Comparison of ENCODE assay signal across 8 mouse cellular contexts in the genomic region with DNA sequence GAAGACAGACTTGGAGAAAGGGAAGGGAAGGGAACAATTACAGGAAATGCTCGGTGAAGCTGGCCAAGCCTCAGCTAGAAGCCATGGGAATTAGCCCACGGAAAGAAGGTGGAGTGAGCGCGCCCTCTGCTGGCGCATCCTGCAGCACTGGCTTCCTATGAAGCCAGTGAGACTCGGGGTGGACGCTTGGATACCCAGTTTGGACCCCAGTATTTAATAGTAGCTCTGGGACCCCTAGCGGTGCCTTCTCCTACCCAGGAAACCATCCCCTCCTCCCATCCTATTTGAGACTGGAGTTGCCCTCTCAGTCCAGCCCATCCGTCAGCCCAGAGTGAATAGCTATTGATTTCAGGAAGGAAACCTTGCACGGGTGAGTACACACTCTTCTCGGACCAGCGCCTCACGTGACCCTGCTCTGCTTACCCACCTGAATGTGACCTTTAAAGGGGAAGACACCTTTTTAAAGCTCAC. TPM values are rescaled to one million over a fixed set of nuclear protein-coding genes. Genes with fewer than 3 reads are reported as not detected.
DNase-seq lines count a peak whose midpoint lies in the region; ATAC-seq lines count a peak whose summit lies in the region.

A gene (plus strand): TSS at position 278 of the 471 bp plus-strand sequence.

- no peak within 1 kb of the TSS for H3K9ac ChIP-seq in intestine, embryonic 15.5 days

- peak within 1 kb of the TSS; percentile 53 for H3K4me2 ChIP-seq in intestine, embryonic 15.5 days (replicated peaks)

- 0 out of 2 replicates have a peak within 1 kb of the TSS, but pooled peaks have one; percentile 20 for H3K27ac ChIP-seq in intestine, embryonic 15.5 days

- intact Hi-C loops in left cerebral cortex, postnatal 14 days (cut with DNase I), result loop anchor here (2.0 kb wide), 2 partner anchors 46 to 128 kb away; no protein-coding TSS in a partner anchor

- no peaks in the 10 kb centered on the region for H3K27me3 ChIP-seq in intestine, embryonic 15.5 days (replicated peaks)
- H3K27me3 ChIP-seq in megakaryocyte, embryonic 14.5 days (replicated peaks), result peaks cover 72% of the 10 kb centered on the region

- DNase-seq in adrenal gland, postnatal 25 days, result peak; percentile 84
- DNase-seq in embryo, embryonic 11 days, result peak; percentile 92
- peak; percentile 73 to 84 for DNase-seq in gastrocnemius, postnatal 4 days (ENCODE audit: low spot score in 2 of 2)
- DNase-seq in left cerebral cortex, postnatal 14 days (ENCODE audit: low spot score in 2 of 2), result peak; percentile 82 to 90
- peak; percentile 86 for DNase-seq in right cerebral cortex, adult 2 months (ENCODE audit: low spot score in 2 of 2)

- H3K4me1 ChIP-seq in intestine, embryonic 15.5 days (replicated peaks), result peaks cover 3% of the 10 kb centered on the region; the same call in 1 of the 2 replicates
- H3K4me1 ChIP-seq in megakaryocyte, embryonic 14.5 days, result peaks cover 17% of the 10 kb centered on the region

- H3K4me3 ChIP-seq in intestine, embryonic 15.5 days (replicated peaks), result peak within 1 kb of the TSS; percentile 6; the same call in 1 of the 2 replicates
- peak within 1 kb of the TSS; percentile 56 for H3K4me3 ChIP-seq in megakaryocyte, embryonic 14.5 days (replicated peaks)

- peak; percentile 81 for ATAC-seq in intestine, embryonic 15.5 days
- ATAC-seq in activated CD4-positive, CD25-positive, alpha-beta regulatory T cell, adult 4 months, result no peak

- WGBS in intestine, embryonic 15.5 days, result 0% methylated on average over 13 of the region's 13 CpGs

- H3K9me3 ChIP-seq in intestine, embryonic 15.5 days, result no peaks in the 10 kb centered on the region
- H3K9me3 ChIP-seq in megakaryocyte, embryonic 14.5 days, result peaks cover under 1% of the 10 kb centered on the region; the same call in 1 of the 2 replicates

- H3K36me3 ChIP-seq in intestine, embryonic 15.5 days, result no peaks in the 10 kb centered on the region
- H3K36me3 ChIP-seq in megakaryocyte, embryonic 14.5 days (replicated peaks; ENCODE audit: low read length), result no peaks in the 10 kb centered on the region

RNA-seq across cellular contexts. Expression of the gene that starts here (rescaled TPM):
- not detected in 2 replicates for total RNA-seq in adrenal gland, postnatal 25 days (2021)
- total RNA-seq in gastrocnemius, postnatal 4 days (2021), result not detected
- not detected in 2 replicates for polyA plus RNA-seq in intestine, embryonic 15.5 days (2015; fragmentation: Nextera tagmentation; extraction: Ambion mirVana)
- total RNA-seq in left cerebral cortex, postnatal 14 days (2021), result not detected
- not detected in 2 replicates for polyA plus RNA-seq in megakaryocyte, embryonic 14.5 days (2012; ENCODE audit: insufficient read depth, low replicate concordance)
- polyA plus RNA-seq in activated CD4-positive, CD25-positive, alpha-beta regulatory T cell, adult 4 months (2017; shearing (Covaris generic)), result not detected

Comparison
In these comparisons a context has a peak if more than half of its experiments do, and no peak if none do; other contexts are left out.
1. Peak in DNase-seq in adrenal gland, postnatal 25 days; RNA of the gene not detected or under 1 TPM.
2. Peak in DNase-seq in gastrocnemius, postnatal 4 days; RNA of the gene not detected or under 1 TPM.
3. Peak in ATAC-seq, H3K4me3 ChIP-seq, H3K27ac ChIP-seq and H3K4me2 ChIP-seq in intestine, embryonic 15.5 days; RNA of the gene not detected or under 1 TPM.
4. Peak in DNase-seq in left cerebral cortex, postnatal 14 days; RNA of the gene not detected or under 1 TPM.